Mouse (Mus musculus): ENCODE measurements around the gene Ykt6. TPM values are rescaled to one million over a fixed set of nuclear protein-coding genes. Genes with fewer than 3 reads are reported as not detected.

Gene Ykt6
- polyA plus RNA-seq, 1 experiment from 2014 or later = 19.3 TPM

- H3K4me1 ChIP-seq (ENCODE audit: control insufficient read depth, insufficient read depth, low read length) = peaks cover 28% of the 10 kb centered on the region; the same call in 1 of the 2 replicates
- no peak overlapping the region for H3K9ac ChIP-seq (ENCODE audit: low read depth, low read length)
- H3K36me3 ChIP-seq (ENCODE audit: control insufficient read depth, insufficient read depth, low read length) = no peaks in the 10 kb centered on the region; the same call in 1 of the 2 replicates
- 28% methylated on average over 8 of the region's 8 CpGs for WGBS (ENCODE audit: insufficient replicate concordance)
- no peak overlapping the region for H3K4me3 ChIP-seq (ENCODE audit: low read depth, low read length)
- H3K9me3 ChIP-seq (replicated peaks; ENCODE audit: control insufficient read depth, low read length) = no peaks in the 10 kb centered on the region
- no peak for ATAC-seq (replicated peaks; ENCODE audit: insufficient number of reproducible peaks, low FRiP score, low TSS enrichment)
- no peak overlapping the region for H3K4me2 ChIP-seq
- H3K27ac ChIP-seq (ENCODE audit: low read depth, low read length) = 0 out of 2 replicates have a peak overlapping the region, but pooled peaks have one; percentile 7
- H3K27me3 ChIP-seq (ENCODE audit: control insufficient read depth, insufficient read depth, low read length) = no peaks in the 10 kb centered on the region
Observed at GRCm38 (mm10) chr11:5953130-5953765, 2.2 kb upstream of the Ykt6 start.

GRCm38 (mm10) chr11:5954435-5954834 is 1.1 kb upstream of the Ykt6 start:
- no peaks in the 10 kb centered on the region for H3K9me3 ChIP-seq (replicated peaks; ENCODE audit: control insufficient read depth, low read length)
- H3K4me3 ChIP-seq (ENCODE audit: low read depth, low read length) = no peak overlapping the region
- no peak overlapping the region for H3K4me2 ChIP-seq
- H3K27me3 ChIP-seq (ENCODE audit: control insufficient read depth, insufficient read depth, low read length) = no peaks in the 10 kb centered on the region
- H3K27ac ChIP-seq (ENCODE audit: low read depth, low read length) = no peak overlapping the region
- H3K36me3 ChIP-seq (ENCODE audit: control insufficient read depth, insufficient read depth, low read length) = no peaks in the 10 kb centered on the region; the same call in 1 of the 2 replicates
- WGBS (ENCODE audit: insufficient replicate concordance) = 68% methylated on average over 5 of the region's 5 CpGs
- ATAC-seq (replicated peaks; ENCODE audit: insufficient number of reproducible peaks, low FRiP score, low TSS enrichment) = no peak
- H3K9ac ChIP-seq (ENCODE audit: low read depth, low read length) = no peak overlapping the region
- H3K4me1 ChIP-seq (ENCODE audit: control insufficient read depth, insufficient read depth, low read length) = peaks cover 24% of the 10 kb centered on the region; the same call in 1 of the 2 replicates

- WGBS (ENCODE audit: insufficient replicate concordance) = 6% methylated on average over 7 of the region's 7 CpGs
- ATAC-seq (replicated peaks; ENCODE audit: insufficient number of reproducible peaks, low FRiP score, low TSS enrichment) = peak; percentile 64
- Histone ChIP-seq H3K4me2 (peak overlapping the region; percentile 80), H3K4me3 (ENCODE audit: low read depth, low read length) (peak overlapping the region; percentile 77), H3K4me1 (ENCODE audit: control insufficient read depth, insufficient read depth, low read length) (peaks cover 22% of the 10 kb centered on the region; the same call in 1 of the 2 replicates), H3K27ac (ENCODE audit: low read depth, low read length) (peak overlapping the region; percentile 87), H3K9me3 (replicated peaks; ENCODE audit: control insufficient read depth, low read length) (no peaks in the 10 kb centered on the region), H3K27me3 (ENCODE audit: control insufficient read depth, insufficient read depth, low read length) (no peaks in the 10 kb centered on the region), H3K9ac (ENCODE audit: low read depth, low read length) (peak overlapping the region; percentile 91), H3K36me3 (ENCODE audit: control insufficient read depth, insufficient read depth, low read length) (no peaks in the 10 kb centered on the region; the same call in 1 of the 2 replicates)
Observed at GRCm38 (mm10) chr11:5954965-5955504, 458 bp upstream of the Ykt6 start.

- ATAC-seq (replicated peaks; ENCODE audit: insufficient number of reproducible peaks, low FRiP score, low TSS enrichment) = no peak
- H3K9me3 ChIP-seq (replicated peaks; ENCODE audit: control insufficient read depth, low read length) = no peaks in the 10 kb centered on the region
- peaks cover 29% of the 10 kb centered on the region for H3K36me3 ChIP-seq (ENCODE audit: control insufficient read depth, insufficient read depth, low read length)
- H3K27me3 ChIP-seq (ENCODE audit: control insufficient read depth, insufficient read depth, low read length) = no peaks in the 10 kb centered on the region
- H3K4me3 ChIP-seq (ENCODE audit: low read depth, low read length) = no peak overlapping the region
- no peak overlapping the region for H3K27ac ChIP-seq (ENCODE audit: low read depth, low read length)
- H3K4me2 ChIP-seq = no peak overlapping the region
- H3K4me1 ChIP-seq (ENCODE audit: control insufficient read depth, insufficient read depth, low read length) = peaks cover 8% of the 10 kb centered on the region; the same call in 1 of the 2 replicates
- 71% methylated on average over 2 of the region's 2 CpGs for WGBS (ENCODE audit: insufficient replicate concordance)
- no peak overlapping the region for H3K9ac ChIP-seq (ENCODE audit: low read depth, low read length)
Observed at GRCm38 (mm10) chr11:5960051-5960450, 4.6 kb downstream of the Ykt6 start.

- H3K27me3 ChIP-seq (ENCODE audit: control insufficient read depth, insufficient read depth, low read length) = no peaks in the 10 kb centered on the region
- ATAC-seq (replicated peaks; ENCODE audit: insufficient number of reproducible peaks, low FRiP score, low TSS enrichment) = no peak
- H3K4me1 ChIP-seq (ENCODE audit: control insufficient read depth, insufficient read depth, low read length) = no peaks in the 10 kb centered on the region
- H3K27ac ChIP-seq (ENCODE audit: low read depth, low read length) = no peak overlapping the region
- H3K9ac ChIP-seq (ENCODE audit: low read depth, low read length) = no peak overlapping the region
- H3K4me2 ChIP-seq = no peak overlapping the region
- no peaks in the 10 kb centered on the region for H3K9me3 ChIP-seq (replicated peaks; ENCODE audit: control insufficient read depth, low read length)
- H3K4me3 ChIP-seq (ENCODE audit: low read depth, low read length) = no peak overlapping the region
- H3K36me3 ChIP-seq (ENCODE audit: control insufficient read depth, insufficient read depth, low read length) = peaks cover 36% of the 10 kb centered on the region
- WGBS (ENCODE audit: insufficient replicate concordance) = 82% methylated on average over 11 of the region's 11 CpGs
Observed at GRCm38 (mm10) chr11:5965865-5966264, 10.4 kb downstream of the Ykt6 start.

GRCm38 (mm10) chr11:5966751-5967150 is 11.3 kb downstream of the Ykt6 start:
- Histone ChIP-seq H3K4me1 (ENCODE audit: control insufficient read depth, insufficient read depth, low read length) (no peaks in the 10 kb centered on the region), H3K9me3 (replicated peaks; ENCODE audit: control insufficient read depth, low read length) (no peaks in the 10 kb centered on the region), H3K9ac (ENCODE audit: low read depth, low read length) (no peak overlapping the region), H3K27me3 (ENCODE audit: control insufficient read depth, insufficient read depth, low read length) (no peaks in the 10 kb centered on the region), H3K4me3 (ENCODE audit: low read depth, low read length) (no peak overlapping the region), H3K36me3 (ENCODE audit: control insufficient read depth, insufficient read depth, low read length) (peaks cover 32% of the 10 kb centered on the region), H3K27ac (ENCODE audit: low read depth, low read length) (no peak overlapping the region), H3K4me2 (no peak overlapping the region)
- 85% methylated on average over 3 of the region's 3 CpGs for WGBS (ENCODE audit: insufficient replicate concordance)
- ATAC-seq (replicated peaks; ENCODE audit: insufficient number of reproducible peaks, low FRiP score, low TSS enrichment) = no peak

- Histone ChIP-seq H3K4me2 (no peak overlapping the region), H3K9me3 (replicated peaks; ENCODE audit: control insufficient read depth, low read length) (no peaks in the 10 kb centered on the region), H3K4me3 (ENCODE audit: low read depth, low read length) (no peak overlapping the region), H3K27ac (ENCODE audit: low read depth, low read length) (no peak overlapping the region), H3K27me3 (ENCODE audit: control insufficient read depth, insufficient read depth, low read length) (no peaks in the 10 kb centered on the region), H3K36me3 (ENCODE audit: control insufficient read depth, insufficient read depth, low read length) (peaks cover 19% of the 10 kb centered on the region), H3K9ac (ENCODE audit: low read depth, low read length) (no peak overlapping the region), H3K4me1 (ENCODE audit: control insufficient read depth, insufficient read depth, low read length) (peaks cover 4% of the 10 kb centered on the region; the same call in 1 of the 2 replicates)
- ATAC-seq (replicated peaks; ENCODE audit: insufficient number of reproducible peaks, low FRiP score, low TSS enrichment) = no peak
- 59% methylated on average over 6 of the region's 6 CpGs for WGBS (ENCODE audit: insufficient replicate concordance)
Observed at GRCm38 (mm10) chr11:5968223-5968622, 12.7 kb downstream of the Ykt6 start.

GRCm38 (mm10) chr11:5971202-5971601 is 15.7 kb downstream of the Ykt6 start:
- 38% methylated on average over 7 of the region's 7 CpGs for WGBS (ENCODE audit: insufficient replicate concordance)
- no peak for ATAC-seq (replicated peaks; ENCODE audit: insufficient number of reproducible peaks, low FRiP score, low TSS enrichment)
- no peak overlapping the region for H3K27ac ChIP-seq (ENCODE audit: low read depth, low read length)
- H3K9ac ChIP-seq (ENCODE audit: low read depth, low read length) = no peak overlapping the region
- no peak overlapping the region for H3K4me3 ChIP-seq (ENCODE audit: low read depth, low read length)
- peaks cover 7% of the 10 kb centered on the region for H3K36me3 ChIP-seq (ENCODE audit: control insufficient read depth, insufficient read depth, low read length)
- no peaks in the 10 kb centered on the region for H3K27me3 ChIP-seq (ENCODE audit: control insufficient read depth, insufficient read depth, low read length)
- H3K4me2 ChIP-seq = no peak overlapping the region
- peaks cover 9% of the 10 kb centered on the region for H3K4me1 ChIP-seq (ENCODE audit: control insufficient read depth, insufficient read depth, low read length)
- no peaks in the 10 kb centered on the region for H3K9me3 ChIP-seq (replicated peaks; ENCODE audit: control insufficient read depth, low read length)

- Histone ChIP-seq H3K27ac (ENCODE audit: low read depth, low read length) (no peak overlapping the region), H3K9me3 (replicated peaks; ENCODE audit: control insufficient read depth, low read length) (no peaks in the 10 kb centered on the region), H3K4me2 (no peak overlapping the region), H3K27me3 (ENCODE audit: control insufficient read depth, insufficient read depth, low read length) (no peaks in the 10 kb centered on the region), H3K4me1 (ENCODE audit: control insufficient read depth, insufficient read depth, low read length) (peaks cover 12% of the 10 kb centered on the region), H3K36me3 (ENCODE audit: control insufficient read depth, insufficient read depth, low read length) (peaks cover 7% of the 10 kb centered on the region), H3K4me3 (ENCODE audit: low read depth, low read length) (no peak overlapping the region), H3K9ac (ENCODE audit: low read depth, low read length) (no peak overlapping the region)
- WGBS (ENCODE audit: insufficient replicate concordance) = 41% methylated on average over 7 of the region's 7 CpGs
- ATAC-seq (replicated peaks; ENCODE audit: insufficient number of reproducible peaks, low FRiP score, low TSS enrichment) = no peak
Observed at GRCm38 (mm10) chr11:5973151-5973550, 17.7 kb downstream of the Ykt6 start.
